Mouse (Mus musculus) T-helper 17 cell (primary cell): ENCODE results near the gene Fkbp7.

Source experiments
- in situ Hi-C, 2 experiments: fragments of 300-600 bp; cut with MboI, MseI; formaldehyde crosslinking; loops; 1 replicate in 1 of 2; 2 replicates in 1 of 2; pipeline ENCODE4 v1.15.1; 2025; ENCODE audit warnings: high pct_unique_total_duplicates in 2 of 2

Gene Fkbp7

DNA sequence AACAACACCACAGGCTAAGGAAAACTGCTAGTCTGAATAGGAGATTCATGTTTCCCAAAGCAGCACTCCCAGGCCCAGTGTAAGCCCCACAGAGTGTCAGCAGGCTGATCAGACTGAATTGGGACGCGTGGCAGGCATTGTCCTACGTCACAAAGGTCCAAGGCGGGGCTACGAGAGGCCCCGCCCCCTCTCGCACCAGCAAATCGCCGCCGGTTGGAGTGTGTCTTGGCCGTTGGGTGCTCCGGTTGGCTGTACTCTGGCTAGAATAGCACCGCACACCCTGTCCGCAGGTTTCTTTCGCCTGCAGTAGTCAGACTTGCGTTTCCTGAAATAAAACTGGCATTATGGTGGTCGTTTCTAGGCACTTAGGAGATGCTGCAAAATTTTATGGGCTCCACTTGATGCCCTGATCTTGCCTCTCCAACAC lies at the start of gene Fkbp7:
Gene Fkbp7 (minus strand): TSS at position 151 of the 427 bp plus-strand sequence.
- in situ Hi-C loops, result loop anchor here in 1 of 2 experiments (5.0 kb wide), 1 partner anchor 306 kb away; the partner anchor contains the start of gene Rbm45

DNA sequence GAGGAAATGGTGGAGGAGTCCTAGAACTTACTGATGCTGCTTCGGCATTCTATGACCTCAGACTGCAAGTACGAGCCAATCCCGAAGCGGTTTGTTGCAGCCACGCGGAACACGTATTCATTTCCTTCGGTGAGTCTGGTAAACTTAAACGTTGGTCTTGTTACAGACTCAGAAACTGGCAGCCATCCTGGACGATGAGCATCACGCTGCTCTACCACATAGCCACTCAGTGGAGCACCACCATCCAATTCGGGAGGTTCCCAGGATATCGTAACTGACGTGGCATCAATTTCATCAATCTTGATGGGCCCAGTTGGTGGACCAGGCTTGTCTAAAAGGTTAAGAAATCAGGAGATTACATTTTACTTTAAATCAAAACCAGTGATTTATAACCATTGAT lies 46.7 kb upstream of the Fkbp7 start:
- in situ Hi-C loops, result no loop called here

DNA sequence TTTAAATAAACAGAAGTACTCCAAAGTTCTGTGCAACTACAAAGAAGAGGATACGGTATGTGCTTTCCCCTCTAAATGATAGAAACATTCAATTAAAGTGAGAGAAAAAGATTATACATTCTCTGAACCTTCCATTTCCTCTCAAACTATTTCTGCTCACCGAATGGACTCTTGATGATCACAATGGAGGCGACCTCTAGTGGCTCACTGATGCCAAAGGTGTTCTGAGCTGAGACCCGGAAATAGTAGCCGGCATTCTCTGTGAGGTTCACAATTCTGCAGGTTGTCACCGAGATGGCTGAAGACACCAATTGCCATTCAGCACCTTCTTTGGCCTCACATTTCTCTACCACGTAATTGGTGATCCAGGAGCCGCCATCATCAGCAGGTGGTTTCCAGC lies 42.1 kb upstream of the Fkbp7 start:
- in situ Hi-C loops, result no loop called here

DNA sequence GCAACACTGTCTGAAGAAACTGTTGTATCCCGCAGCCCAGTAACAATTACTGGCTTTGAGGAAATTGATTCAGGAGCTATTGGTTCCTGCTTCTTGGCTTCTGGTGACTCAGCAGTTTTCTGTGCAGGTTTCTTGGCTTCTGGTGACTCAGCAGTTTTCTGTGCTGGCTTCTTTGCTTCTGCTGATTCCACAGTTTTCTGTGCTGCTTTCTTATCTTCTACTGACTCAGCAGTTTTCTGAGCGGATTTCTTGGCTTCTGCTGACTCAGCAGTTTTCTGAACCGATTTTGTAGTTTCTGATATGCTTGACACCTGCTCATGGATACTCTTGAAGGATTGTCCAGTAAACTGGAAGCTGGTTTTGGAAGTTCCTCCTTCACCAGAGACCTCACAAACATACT lies 35.6 kb upstream of the Fkbp7 start:
- in situ Hi-C loops, result no loop called here

DNA sequence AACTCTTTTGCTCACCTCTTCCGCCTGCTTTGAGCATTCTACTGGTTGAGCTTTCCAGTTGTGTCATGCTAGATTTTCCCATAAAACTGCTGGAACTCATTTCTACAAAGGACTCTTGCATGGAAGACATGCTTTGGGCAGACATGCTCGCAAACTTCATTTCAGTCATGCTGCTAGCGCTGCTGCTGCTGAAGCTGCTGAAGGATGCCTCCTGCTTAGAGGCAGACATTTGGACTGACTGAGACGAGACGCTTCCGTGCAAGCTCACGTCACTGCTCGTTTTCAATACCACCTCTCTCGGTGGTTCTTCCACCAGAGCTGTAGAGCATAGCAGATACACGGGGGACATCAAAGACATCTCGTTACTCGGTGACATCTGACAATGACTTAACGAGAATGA lies 32.7 kb upstream of the Fkbp7 start:
- in situ Hi-C loops, result no loop called here

DNA sequence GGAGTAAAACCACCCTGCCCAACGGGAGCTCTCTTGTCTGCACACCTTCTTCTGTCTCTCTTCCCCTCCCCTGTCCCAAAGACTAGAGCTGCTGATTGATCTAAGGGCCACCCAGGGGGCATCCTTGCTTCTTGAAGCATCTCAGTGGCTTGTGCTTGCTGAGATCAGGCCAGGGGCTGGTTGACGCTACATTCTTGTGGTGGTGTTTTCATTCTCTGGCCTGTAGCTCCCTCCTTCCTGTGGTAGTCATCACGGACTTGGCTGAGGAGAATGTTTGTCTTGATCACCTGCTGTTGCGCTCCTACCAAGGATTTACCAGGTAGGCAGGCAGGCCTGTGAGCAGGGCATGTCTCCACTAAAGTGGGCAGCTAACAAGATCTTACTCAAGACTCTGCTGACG lies 29.8 kb upstream of the Fkbp7 start:
- in situ Hi-C loops, result no loop called here

DNA sequence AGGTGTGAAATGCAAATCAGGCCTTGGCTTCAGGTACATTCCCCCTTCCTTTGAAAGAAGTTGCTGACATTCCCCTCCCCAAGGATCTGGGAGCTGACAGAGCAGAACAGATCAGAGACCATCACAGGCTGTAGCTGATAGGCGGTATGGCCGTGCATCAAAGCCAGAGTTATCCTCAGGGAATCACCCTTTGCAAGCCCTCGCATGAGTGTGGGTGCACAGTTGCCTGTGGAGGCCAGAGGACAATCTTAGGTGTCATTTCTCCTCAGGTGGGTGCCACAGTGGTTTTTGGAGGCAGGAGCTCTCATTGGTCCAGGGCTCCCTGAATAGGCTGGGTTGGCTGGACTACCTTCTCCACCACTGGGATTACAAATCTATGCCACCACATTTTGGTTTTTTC lies 29.3 kb upstream of the Fkbp7 start:
- in situ Hi-C loops, result no loop called here

DNA sequence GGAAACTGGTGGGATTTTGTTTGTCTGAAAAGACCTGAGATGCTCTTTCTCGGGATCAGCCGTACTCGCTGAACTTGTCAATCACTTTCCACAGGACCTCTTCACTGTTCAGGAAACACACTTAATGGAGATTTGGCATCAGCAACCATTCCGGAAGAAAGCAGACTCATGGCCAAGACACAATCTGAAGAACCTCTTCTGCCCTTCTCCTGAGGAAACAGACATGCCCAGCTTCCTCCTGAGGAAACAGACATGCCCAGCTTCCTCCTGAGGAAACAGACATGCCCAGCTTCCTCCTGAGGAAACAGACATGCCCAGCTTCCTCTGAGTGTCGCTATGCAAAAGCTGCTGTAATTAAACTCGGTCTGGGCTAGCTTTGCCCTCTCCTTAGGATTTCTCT lies 22.4 kb upstream of the Fkbp7 start:
- in situ Hi-C loops, result loop anchor here in 1 of 2 experiments (10.0 to 25.0 kb wide), 2 partner anchors 320 to 1242 kb away; partner anchors contain the start of gene Cwc22

DNA sequence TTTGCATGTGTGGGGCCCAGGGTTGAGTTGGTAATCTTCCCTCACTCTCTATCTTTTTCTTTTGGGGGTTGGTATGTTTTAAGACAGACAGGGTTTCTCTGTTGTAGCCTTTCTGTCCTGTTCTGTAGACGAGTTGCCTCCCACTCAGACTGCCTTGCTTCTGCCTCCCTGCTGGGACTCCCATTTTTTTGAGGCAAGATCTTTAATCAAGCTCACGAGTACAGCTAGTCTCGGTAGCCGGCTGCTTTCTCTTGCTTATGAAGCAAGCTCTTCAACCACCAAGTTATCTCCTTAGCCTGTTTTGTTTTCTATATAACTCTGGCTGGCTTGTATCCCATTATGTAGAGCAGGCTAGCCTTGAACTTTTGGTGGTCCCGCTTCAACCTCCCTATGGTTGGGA lies 20.8 kb upstream of the Fkbp7 start:
- in situ Hi-C loops, result loop anchor here (5.0 to 25.0 kb wide), 3 partner anchors 319 to 1244 kb away; partner anchors contain the start of gene Cwc22 (in 1 of the 2)

DNA sequence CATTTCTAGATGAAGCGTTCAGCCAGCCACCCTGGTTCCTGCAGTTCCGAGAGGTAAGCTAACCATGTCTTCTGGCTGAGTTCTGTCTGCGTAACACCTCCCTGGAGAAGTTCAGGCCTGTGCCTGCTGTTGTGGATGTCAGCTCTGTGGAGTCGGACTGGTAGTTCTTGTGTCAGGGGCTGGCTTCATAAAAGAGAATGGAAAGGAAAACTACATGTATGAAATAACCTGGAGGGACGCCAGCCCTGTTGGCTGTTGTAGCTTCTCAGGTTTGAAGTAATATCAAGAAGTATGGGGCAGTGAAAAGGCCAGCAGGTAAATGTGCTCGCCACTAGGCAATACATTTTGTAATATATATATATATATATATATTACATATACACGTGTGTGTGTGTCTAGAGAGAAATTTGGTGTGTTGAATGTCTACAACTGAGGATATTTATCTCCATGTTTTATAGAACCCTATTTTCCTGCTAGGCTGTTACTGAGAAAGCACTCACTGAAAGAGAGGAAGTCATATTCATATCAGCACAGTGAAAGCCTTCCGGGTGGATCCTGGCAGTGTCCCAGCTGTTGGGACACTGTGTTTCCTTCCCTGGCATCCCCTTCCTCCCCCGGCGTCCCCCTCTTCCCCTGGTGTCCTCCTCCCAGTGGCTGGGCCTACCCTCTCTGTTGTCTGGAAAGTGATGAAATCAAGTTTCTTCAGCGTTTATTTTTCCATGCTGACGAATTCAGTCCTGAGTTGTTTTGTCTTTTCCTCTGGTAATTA lies 17.7 kb upstream of the Fkbp7 start:
- in situ Hi-C loops, result loop anchor here (5.0 to 25.0 kb wide), 3 partner anchors 316 to 1247 kb away; partner anchors contain the start of gene Cwc22 (in 1 of the 2)

DNA sequence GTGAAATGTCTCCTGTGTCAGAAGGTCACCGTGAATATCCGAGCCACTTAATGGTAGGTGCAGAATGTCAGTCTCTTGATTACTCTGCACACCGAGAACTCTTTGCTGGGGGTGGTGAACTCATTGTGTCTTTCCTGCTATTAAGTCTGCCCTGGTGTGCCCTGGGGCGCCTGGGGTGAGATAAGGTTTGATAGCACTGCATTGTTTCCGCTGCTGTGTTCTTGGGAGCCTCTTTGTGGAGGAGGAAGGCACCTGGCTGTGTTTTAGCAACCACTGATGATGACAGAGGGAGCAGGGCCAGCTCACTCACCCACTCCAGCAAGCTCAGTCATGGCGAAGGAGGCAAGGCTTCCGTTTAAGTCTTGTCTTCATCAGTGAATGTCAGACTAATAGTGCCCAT lies 15.2 kb upstream of the Fkbp7 start:
- in situ Hi-C loops, result loop anchor here in 1 of 2 experiments (25.0 kb wide), 1 partner anchor 1249 kb away; the partner anchor contains the start of gene Cwc22

DNA sequence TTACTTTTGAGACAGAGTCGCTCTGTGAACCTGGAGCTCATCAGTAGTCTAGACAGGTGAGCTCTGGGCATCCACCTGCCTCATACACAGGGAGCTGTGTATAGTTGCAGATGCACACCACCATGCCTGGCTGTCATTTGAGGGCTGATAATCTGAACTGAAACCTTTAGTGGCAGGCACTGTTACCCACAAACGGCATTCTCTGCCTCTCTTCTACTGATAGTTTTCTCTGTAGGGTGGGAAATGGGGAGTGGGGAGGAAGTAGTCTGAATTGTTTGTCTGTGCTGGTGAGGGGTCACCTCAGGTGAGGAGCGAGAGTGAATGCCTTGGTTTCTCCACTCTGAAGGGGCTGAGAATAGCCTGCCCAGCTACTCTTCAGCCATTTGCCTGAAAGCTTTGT lies 14.7 kb upstream of the Fkbp7 start:
- in situ Hi-C loops, result loop anchor here in 1 of 2 experiments (25.0 kb wide), 1 partner anchor 1250 kb away; the partner anchor contains the start of gene Cwc22

DNA sequence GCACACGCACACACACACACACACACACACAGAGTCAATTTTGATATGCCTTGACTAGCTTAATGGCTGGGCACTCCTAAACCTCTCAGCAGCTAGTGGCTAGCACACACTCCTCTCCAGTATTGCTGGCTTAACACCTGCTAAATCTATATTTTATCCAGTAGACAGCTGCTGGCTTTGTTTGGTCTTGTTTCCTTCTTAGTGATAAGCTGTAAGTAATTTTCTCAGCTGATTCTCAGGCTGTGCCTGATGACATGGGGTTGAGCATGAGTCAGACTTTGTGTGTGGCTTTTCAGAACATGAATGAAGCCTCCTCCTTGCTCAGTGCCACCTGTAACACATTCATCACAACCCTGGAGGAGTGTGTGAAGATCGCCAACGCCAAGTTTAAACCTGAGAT lies 14.1 kb upstream of the Fkbp7 start:
- in situ Hi-C loops, result loop anchor here in 1 of 2 experiments (25.0 kb wide), 1 partner anchor 1250 kb away; the partner anchor contains the start of gene Cwc22

DNA sequence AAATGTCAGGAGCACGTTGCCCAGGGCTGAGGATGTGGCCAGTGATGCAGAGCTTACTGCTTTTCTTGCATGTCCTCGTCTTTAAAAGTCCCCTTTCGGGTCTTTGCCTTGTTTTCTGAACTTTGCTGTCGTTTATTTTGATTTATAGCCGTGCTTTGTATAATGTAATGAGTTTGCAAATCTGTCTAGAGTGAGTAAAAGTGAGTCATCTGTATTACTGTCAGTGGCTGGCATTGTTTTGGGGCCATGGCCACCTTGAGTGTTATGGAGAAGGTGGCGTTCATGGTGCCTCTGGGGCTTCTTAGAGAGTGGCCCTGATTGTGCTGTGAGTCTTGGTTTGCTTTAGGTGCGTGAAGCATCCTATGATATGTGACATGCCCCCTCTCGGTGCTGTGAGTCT lies 9.4 kb upstream of the Fkbp7 start:
- in situ Hi-C loops, result loop anchor here in 1 of 2 experiments (25.0 kb wide), 1 partner anchor 1255 kb away; the partner anchor contains the start of gene Cwc22

DNA sequence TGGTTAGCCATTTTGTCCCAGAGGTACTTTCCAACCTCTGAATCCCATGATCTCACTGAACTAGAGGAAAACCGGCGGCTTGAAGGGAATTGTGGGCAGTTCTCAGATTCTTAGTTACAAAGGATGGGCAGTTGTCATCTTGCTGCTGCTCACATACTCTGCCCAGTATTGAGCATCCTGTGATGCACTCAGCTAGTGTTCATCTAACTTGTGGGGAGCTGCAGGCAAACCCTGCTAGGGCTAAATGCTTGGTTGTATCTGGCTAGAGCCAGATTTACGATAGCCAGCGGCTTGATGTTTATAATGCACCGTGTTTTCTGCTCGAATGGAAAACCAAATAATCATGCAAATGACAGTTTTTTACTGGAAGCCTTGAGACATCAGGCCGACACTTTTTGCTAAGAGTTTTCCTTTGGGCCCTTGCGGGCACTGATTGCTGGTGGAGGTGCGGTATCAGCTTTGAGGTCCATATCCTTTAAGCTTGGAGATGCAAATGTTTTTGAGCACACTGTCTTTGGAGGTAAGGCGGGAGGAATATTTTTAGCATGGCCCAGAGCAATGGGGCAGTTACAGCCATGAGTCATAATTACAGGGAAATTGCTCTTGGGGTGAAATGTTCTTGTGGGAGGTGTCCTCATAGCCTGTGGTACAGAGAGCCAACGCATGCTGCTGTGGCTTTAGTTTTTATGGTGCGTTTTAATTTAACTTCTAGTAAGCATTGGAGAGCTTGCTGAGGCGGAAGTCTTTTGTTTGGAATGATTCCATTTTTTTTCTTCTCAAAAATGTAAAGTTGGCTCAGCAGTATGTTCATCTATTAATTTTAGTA lies 3.7 kb upstream of the Fkbp7 start:
- in situ Hi-C loops, result loop anchor here in 1 of 2 experiments (25.0 kb wide), 1 partner anchor 1261 kb away; the partner anchor contains the start of gene Cwc22

DNA sequence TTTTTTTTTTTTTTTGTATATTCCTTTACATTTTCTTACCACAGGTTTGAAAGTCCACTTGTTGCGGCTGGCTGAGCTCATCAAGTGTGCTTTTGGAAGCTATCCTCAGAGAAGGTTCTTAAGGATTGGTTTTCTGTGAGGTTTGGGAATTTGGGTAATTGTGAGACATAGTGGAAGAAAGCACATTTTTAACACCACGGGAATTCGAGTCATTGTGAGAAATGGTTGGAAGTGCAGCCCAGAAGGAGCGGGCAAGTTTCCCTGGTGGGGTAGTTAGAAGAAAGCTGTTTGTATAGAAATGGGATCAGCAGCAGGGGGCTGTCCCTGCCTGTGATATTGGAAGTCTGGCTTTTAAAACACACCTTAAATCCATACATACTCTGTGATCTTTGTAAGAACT lies 3.0 kb upstream of the Fkbp7 start:
- in situ Hi-C loops, result loop anchor here in 1 of 2 experiments (25.0 kb wide), 1 partner anchor 1261 kb away; the partner anchor contains the start of gene Cwc22

DNA sequence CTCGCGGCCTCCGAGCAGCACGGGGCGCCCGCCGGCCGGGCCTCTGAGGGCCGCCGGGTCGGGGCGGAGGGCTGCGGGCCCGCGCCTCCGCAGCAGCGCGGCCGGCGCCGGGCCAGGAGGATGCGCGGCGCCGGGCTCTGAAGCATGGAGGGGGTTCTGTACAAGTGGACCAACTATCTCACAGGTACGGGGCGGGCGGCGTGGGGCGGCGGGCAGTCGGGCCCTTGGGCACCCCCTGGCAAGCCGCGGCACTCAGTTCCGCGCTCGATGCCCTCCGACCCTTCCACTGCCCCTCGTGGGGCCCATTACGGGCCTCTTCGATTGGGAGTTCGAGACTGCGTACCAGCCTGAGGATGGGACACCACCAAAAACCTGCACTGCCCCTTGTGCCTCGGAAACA lies 2.5 kb upstream of the Fkbp7 start:
- in situ Hi-C loops, result loop anchor here in 1 of 2 experiments (25.0 kb wide), 1 partner anchor 1262 kb away; the partner anchor contains the start of gene Cwc22

DNA sequence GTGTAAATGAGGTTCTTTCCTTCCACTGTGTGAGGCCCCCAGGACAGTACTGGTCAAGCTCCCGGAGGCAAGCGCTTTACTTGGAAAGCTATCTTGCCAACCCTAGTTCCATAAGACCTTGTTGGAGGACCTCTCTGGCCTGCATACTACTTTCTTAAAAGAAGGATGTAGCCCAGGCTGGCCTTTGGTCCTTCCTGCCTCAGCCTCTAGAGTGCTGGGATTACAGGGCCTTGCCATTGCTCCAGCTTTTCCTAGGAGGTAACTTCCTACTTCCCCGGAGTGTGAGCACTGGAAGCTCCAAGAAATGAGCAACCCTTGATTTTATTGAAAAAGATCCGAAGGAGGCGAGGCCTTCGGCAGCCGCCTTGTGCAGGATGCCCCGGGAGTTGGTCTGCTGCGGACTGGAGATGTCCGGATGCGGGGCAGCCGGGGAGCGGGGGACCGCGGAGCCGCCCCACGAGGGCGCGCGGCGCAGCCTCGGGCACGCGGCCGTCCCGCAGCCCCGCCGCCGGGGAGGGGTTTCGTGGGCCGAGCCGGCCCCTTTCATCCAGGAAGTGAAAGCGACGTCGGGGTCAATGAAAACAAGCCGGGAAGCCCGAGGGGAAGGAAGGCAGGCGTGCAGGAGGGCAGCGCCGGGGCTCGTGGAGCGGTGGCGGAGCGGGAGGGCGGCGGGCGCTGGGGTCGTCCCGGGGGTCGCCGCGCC lies 2.0 kb upstream of the Fkbp7 start, which contains the start of gene Plekha3:
Gene Plekha3 (plus strand): TSS at position 557 of the 703 bp plus-strand sequence.
- in situ Hi-C loops, result loop anchor here (5.0 to 25.0 kb wide), 2 partner anchors 308 to 1262 kb away; partner anchors contain the start of genes Cwc22 (in 1 of the 2) and Rbm45 (in 1 of the 2)

DNA sequence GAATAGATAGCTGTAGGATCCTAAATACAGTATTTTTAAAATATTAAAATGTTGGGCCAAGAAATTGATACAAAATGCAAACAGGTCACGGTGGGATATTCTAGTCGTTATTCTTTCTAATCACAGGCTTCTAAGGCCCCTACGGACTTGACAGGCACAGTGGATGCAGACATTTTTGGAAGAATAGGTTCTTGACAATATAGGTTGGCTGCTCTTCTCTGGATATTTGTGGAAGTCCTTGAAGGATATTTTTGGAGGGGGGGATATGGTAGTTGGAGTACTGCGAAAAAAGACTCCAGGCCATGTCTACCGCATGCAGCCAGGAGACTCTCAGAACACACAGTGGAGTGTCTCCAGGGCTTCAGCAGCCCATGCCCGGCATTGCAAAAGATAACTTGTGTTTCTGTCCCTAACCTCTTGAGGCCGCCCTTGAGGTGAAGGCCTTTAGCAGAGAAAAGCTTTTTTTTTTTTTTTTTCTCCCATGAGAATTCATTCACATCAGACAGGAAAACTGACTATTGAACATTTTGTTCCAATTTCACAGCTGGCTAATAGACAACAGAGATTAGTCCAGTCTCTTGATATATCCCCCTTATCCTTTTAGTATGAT lies 661 bp upstream of the Fkbp7 start:
- in situ Hi-C loops, result loop anchor here in 1 of 2 experiments (5.0 kb wide), 1 partner anchor 306 kb away; the partner anchor contains the start of gene Rbm45

DNA sequence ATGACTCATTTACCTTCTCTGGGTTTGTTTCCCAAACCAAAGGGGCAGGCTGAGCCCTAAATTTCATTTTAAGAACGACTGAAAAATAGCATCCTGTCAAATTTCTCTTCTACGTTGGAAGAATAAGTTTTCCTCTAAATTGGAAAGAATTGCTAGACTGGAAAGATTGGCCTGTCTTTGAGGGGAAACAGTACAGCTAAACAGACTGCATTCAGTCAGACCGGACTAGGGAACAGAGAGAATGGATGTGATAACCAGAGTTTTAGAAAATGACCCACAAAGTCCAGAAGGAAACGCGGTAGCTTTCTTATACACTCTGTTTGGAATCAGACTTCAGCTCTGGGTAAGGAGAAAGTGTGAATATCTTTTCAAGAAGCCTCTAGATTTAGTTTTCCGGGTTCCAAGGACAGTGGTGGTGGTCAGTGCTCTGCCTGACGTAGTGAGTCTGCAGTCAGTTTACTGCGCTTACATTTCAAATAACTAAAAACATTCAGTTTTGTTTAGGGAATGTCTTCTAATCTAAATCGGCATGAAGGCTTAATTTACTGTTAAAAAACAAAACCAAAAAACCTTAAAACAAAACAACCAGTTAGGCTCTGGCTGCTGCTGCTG lies 676 bp downstream of the Fkbp7 start:
- in situ Hi-C loops, result loop anchor here in 1 of 2 experiments (5.0 kb wide), 1 partner anchor 305 kb away; the partner anchor contains the start of gene Rbm45
